Mouse (Mus musculus) stomach, postnatal 0 days (tissue): ENCODE measurements around the gene Fgfr2.

Experiments
- CTCF ChIP-seq: IDR thresholded peaks from 2 replicates; pipeline ENCODE4 v1.5.1; 2016; ENCODE audit warnings: antibody characterized with exemption, low read depth, mild to moderate bottlenecking, moderate library complexity
- EP300 ChIP-seq: optimal IDR thresholded peaks from 2 replicates; pipeline ENCODE3; 2016; ENCODE audit warnings: antibody characterized with exemption

GRCm38 (mm10) chr7:133050681-133051080 lies 72.5 kb downstream of the Fgfr2 start:
- no peak for TF ChIP-seq CTCF
- peak; percentile 75 for TF ChIP-seq EP300
